Mouse (Mus musculus) lung, adult 10 weeks (tissue): Measurements from ENCODE around the gene Olfr1123. TPM values are rescaled to one million over a fixed set of nuclear protein-coding genes. Genes with fewer than 3 reads are reported as not detected.

ENCODE experiments used
- polyA plus RNA-seq: library from polyadenylated mRNA; stranded (reverse); fragments of 350-450 nt; fragmentation: Illumina TruSeq; extraction: RNeasy Lipid Tissue Mini Kit (QIAGEN cat#74804); gene quantifications from one replicate; pipeline ENCODE4 v1.2.3, GENCODE M21; 2014; ENCODE audit warnings: low read depth, low replicate concordance; ENCODE audit not compliant: insufficient read depth

The Olfr1123 gene
- not detected for polyA plus RNA-seq

GRCm38 (mm10) chr2:87416335-87416734, at the start of gene Olfr1123:
Olfr1123 (plus strand) TSS chr2:87416635.

GRCm38 (mm10) chr2:87369595-87369994, 46.8 kb upstream of the Olfr1123 start, which contains the start of gene Olfr1121:
Olfr1121 (plus strand) TSS chr2:87369895.

GRCm38 (mm10) chr2:87385549-87385948, 30.9 kb upstream of the Olfr1123 start, which contains the start of gene Olfr1122:
Olfr1122 (plus strand) TSS chr2:87385849.

DNA sequence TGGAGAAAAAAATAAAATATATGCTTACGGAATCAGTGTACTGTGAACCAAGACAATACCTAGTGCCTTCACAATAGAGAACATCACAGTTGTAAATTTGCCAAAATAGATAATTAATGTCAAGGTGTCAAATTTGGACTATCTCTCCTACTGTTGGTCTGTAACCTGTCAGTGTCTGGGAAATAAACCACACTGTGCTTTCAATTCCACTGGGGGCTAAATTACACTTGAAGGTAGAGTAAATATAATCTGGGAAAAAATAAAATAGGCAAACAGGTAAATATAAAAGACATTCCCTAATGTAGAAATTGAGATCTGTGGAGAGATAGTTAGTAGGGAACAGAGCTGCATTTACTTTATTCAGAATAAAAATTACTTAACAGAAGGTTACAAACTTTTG, 13.5 kb downstream of the Olfr1123 start, which contains the start of gene Olfr1124:
Gene Olfr1124 (plus strand): TSS at position 301 of the 400 bp plus-strand sequence.

GRCm38 (mm10) chr2:87453662-87454061, 37.2 kb downstream of the Olfr1123 start, which contains the start of gene Olfr1126:
Olfr1126 (plus strand) TSS chr2:87453962.

Other genes with a start within 250 kb of the Olfr1123 start
- not detected for gene Olfr1112, start 228.8 kb upstream of the Olfr1123 start, polyA plus RNA-seq
- not detected for gene Olfr1113, start 207.7 kb upstream of the Olfr1123 start, polyA plus RNA-seq
- gene Olfr1115, start 168.6 kb upstream of the Olfr1123 start, polyA plus RNA-seq: not detected
- not detected for gene Olfr1116, start 149.1 kb upstream of the Olfr1123 start, polyA plus RNA-seq
- gene Olfr1118, start 109.1 kb upstream of the Olfr1123 start, polyA plus RNA-seq: not detected
- gene Olfr1120, start 61.8 kb upstream of the Olfr1123 start, polyA plus RNA-seq: not detected
- gene Olfr1121, start 46.7 kb upstream of the Olfr1123 start, polyA plus RNA-seq: not detected
- not detected for gene Olfr1122, start 30.8 kb upstream of the Olfr1123 start, polyA plus RNA-seq
- not detected for gene Olfr1124, start 13.6 kb downstream of the Olfr1123 start, polyA plus RNA-seq
- gene Olfr1126, start 37.3 kb downstream of the Olfr1123 start, polyA plus RNA-seq: not detected
- not detected for gene Pramel7, start 80.5 kb downstream of the Olfr1123 start, polyA plus RNA-seq
- not detected for gene Pramel6, start 89.9 kb downstream of the Olfr1123 start, polyA plus RNA-seq
- gene Olfr153, start 115.2 kb downstream of the Olfr1123 start, polyA plus RNA-seq: not detected
- gene Olfr1128, start 128.9 kb downstream of the Olfr1123 start, polyA plus RNA-seq: not detected
- not detected for gene Olfr1129, start 157.3 kb downstream of the Olfr1123 start, polyA plus RNA-seq
- not detected for gene Olfr1130, start 189.6 kb downstream of the Olfr1123 start, polyA plus RNA-seq
- not detected for gene Olfr1131, start 210.5 kb downstream of the Olfr1123 start, polyA plus RNA-seq
- gene Olfr1132, start 220.9 kb downstream of the Olfr1123 start, polyA plus RNA-seq: not detected
- gene Olfr1133, start 230.7 kb downstream of the Olfr1123 start, polyA plus RNA-seq: not detected
- not detected for gene Olfr1134, start 241.8 kb downstream of the Olfr1123 start, polyA plus RNA-seq